Mouse (Mus musculus) T-helper 2 cell (primary cell): ENCODE measurements around the gene Snrpg.
"Not testable (repeated sequence)": the region's sequence is repeated elsewhere in the genome, so short reads cannot be mapped to it uniquely, and the experiment has no call there.

ENCODE experiments used
- in situ Hi-C: fragments of 300-600 bp; cut with MboI, MseI; formaldehyde crosslinking; loops from one replicate; pipeline ENCODE4 v1.15.1; 2025; ENCODE audit warnings: high pct_unique_total_duplicates

Snrpg gene

DNA sequence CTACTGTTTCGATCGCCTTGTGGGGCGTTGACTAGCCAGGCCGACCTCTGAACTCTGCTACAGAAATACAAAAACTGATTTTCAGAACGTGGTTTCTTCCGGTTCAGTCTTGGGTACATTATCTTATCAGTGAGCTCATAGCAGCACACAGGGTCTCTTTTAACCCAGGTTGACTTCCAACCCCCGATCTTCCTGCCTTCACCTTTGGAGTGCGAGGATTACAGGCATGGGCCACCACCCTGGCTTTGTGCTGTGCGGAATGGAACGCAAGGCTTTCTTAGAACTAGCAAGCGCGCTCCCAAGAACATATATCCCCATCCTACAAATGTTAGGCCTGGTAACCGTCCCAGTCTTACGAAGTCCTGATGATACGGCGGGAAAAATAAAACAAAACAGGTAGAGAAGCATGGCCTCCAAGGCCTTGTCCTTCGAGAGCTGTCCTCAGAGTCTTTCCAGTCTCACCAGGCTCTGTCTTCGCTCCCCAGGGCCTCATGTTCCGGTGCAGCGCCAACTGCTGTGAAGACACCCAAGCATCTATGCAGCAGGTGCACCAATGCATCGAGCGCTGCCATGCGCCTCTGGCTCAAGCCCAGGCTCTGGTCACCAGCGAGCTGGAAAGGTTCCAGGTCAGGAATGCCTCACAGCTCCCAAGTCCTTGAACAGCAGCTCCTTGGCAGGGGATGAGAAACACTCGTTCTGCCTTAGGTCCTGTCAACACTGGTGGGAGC, 4.8 kb upstream of the Snrpg start:
- in situ Hi-C loops: loop anchor here (5.0 kb wide), 1 partner anchor 36 kb away; the partner anchor contains the start of gene Tia1

DNA sequence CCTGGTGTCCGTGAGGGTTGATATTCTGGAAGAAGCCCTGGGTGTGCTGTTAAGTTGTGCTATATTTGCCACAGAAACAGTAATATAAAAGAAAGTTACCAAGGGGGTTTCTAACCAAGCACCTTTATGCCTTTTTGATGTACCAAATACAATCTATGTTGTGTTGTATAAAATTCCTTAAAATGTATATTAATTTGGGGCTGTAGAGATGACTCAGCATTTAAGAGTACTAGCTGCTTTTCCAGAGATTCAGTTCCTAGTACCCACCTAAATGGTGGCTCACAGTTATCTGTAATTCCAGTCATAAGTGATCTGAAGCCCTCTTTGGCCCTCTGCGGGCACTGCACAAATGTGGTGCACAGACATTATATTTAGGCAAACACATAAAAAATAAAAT, 4.3 kb upstream of the Snrpg start:
- in situ Hi-C loops: loop anchor here (5.0 kb wide), 1 partner anchor 35 kb away; the partner anchor contains the start of gene Tia1

DNA sequence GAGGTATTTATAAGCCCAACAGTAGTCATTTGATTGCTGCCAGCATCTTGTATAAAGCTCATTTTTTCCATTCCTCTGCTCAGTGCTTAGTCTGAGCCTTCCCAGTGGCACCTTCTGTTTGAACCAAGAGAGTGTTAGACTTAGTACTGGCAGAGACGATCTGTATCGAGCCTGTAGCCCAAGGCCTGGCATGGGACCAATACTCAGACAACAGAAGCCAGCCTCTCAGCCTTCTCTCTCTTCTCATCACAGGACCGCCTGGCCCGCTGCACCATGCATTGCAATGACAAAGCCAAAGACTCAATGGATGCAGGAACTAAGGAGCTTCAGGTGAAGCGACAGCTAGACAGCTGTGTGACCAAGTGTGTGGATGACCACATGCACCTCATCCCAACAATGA, 2.6 kb upstream of the Snrpg start:
- in situ Hi-C loops: loop anchor here (5.0 kb wide), 1 partner anchor 34 kb away; the partner anchor contains the start of gene Tia1

DNA sequence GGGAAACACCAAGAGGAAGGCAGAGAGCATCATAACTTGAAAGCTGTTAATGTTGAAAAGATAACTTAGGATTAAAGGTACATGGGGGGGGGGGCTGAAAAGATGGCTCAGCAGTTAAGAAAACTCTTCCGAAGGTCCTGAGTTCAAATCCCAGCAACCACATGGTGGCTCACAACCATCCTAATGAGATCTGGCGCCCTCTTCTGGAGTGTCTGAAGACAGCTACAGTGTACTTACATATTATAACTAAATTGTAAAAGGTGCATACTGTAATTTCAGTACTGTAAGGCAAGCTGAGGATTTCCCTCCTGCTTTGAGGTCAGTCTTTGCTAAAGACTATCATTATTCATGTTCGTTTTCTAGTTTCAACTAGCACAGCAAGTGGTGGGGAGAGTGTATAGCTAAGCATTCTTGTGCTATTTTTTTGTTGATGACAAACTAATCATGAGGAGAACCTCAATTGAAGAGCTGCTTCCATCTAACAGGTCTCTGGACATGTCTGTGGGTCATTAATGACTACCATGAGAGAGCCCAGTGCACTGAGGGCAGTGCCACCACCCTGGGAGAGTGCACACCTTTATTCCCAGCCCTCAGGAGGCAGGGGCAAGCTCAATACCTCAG, 901 bp upstream of the Snrpg start:
- in situ Hi-C loops: no loop called here

DNA sequence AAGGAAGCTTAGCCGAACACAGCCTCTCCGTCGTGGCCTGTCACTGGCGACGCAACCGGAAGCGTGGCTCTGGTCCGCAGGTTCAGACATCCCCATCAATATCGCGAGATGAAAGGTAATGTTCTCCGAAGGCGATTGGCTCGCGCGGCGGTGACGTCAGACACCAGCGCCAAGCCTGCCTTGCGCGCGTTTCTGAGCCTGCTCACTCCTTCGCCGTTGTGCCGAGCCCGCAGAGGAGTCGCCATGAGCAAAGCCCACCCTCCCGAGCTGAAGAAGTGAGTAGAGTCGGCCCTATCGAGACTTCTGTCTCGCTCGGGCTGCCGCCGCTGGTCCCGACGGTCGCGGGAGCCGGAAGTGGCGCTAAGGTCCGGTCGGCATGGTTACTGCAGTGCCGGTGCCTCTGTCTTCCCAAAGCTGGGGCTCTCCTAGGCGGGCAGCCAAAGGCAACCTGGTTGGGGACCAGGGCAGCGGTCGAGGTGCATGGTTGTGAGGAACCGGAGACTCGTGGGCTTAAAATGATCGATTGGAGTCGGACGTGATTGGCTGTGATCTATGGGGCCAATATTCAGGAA, 322 bp downstream of the Snrpg start:
- in situ Hi-C loops: no loop called here

DNA sequence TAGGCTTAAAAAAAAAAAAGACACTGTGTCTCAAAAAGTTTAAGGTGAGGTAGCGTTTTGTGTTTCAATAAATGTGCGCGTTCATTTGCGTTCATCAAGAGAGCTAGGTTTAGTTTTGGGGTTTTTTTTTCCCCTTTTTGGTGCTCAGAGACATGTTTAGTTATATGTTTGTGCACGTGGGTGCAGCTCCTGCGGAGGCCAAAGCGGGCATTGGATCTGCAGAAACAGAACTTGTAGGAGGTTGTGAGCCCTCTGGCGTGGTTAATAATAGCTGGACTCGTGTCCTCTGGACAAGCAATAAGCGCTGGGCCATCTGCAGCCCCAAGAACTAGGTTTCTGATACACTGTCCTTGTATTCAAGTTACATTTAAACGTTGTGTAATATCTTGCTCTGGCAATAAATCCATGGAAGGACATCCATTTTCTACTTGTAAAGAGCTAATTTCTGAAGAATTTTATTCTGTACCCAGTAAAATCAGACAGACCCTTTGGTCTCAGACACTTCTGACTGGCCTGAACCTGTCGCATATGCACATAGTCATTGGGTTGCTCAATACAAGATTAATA, 929 bp downstream of the Snrpg start:
- in situ Hi-C loops: no loop called here

DNA sequence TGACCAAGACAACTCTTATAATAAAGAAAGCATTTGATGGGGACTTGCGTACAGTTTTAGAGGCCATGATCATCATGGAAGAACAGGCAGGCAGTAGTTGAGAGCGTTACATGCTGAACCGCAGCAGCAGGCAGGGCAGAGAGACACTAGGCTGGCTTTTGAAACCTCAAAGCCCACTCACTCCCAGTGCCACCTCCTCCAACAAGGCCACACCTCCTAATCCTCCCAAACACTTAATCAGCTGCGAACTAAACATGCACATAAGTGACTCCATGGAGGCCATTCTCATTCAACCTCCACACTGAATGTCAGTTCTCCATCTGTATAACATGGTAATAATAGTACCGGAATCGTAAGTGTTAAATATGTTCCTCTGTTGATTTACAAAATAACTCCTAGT, 2.5 kb downstream of the Snrpg start:
- in situ Hi-C loops: no loop called here

DNA sequence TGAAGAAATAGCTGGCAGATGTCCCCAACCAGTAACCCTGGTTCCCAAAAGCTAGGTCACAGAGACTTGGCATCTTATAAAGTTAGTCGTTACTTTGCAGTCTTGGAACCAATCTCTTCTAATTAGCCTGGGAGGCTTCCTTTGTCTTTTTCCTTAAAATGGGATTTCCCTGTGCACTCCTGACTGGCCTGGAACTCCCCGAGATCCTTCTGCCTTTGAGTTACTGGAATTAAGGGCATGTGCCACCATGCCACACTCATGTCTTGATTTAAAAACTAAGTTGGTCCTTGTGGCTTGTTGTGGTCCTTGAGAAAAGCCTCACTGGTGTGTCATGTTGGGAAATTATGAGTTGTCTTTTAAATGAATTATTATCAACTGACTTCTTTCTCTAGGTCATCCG, 7.2 kb downstream of the Snrpg start:
- in situ Hi-C loops: no loop called here

DNA sequence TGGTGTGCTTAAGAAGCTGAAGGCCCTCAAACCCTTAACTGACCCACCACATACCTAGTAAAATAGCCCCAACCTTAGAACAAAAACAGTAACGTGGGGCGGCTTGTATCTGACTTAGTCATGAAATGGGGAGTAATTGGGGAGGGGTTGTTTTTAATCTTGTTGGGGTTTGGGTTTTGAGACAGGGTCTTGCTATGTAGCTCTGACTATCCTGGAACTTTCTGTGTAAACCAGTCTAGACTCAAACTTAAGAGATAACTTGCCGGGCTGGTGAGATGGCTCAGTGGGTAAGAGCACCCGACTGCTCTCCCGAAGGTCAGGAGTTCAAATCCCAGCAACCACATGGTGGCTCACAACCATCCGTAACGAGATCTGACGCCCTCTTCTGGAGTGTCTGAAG, 9.0 kb downstream of the Snrpg start:
- in situ Hi-C loops: not testable (repeated sequence)

DNA sequence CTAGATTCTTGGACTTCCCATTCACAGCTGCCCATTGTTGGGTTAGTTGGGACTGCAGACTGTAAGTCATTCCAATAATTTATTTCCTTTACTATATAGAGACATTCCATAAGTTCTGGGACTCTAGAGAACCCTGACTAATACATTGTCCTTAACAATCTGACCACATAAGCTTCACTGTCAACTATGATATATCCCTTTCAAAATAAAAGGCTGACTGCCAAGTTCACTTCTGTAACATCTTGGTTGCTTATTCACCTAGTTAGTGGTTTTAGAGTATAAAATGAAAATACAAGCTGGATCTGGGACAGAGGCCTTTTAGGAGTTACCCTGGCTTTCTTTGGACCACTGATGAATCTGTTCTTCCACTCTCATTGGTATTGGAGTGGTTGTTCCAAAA, 11.4 kb downstream of the Snrpg start:
- in situ Hi-C loops: no loop called here

DNA sequence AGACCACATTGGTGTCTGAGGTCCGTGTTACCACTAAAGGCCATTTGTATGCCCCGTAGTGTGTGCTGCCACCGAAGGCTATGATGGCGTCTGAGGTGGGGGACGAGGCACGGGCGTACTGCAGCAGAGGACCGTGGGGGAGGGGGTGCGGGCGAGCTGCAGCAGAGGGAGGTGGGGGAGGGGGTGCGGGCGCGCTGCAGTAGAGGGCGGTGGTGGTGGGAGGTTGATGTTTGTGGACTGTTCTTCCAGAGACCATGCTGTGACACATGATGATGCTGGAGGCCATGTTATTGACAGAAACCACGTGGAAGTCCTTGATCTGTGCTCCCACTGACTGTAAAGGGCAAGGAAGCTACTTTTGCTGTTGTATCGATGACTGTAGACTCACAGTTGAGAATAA, 12.3 kb downstream of the Snrpg start:
- in situ Hi-C loops: no loop called here

DNA sequence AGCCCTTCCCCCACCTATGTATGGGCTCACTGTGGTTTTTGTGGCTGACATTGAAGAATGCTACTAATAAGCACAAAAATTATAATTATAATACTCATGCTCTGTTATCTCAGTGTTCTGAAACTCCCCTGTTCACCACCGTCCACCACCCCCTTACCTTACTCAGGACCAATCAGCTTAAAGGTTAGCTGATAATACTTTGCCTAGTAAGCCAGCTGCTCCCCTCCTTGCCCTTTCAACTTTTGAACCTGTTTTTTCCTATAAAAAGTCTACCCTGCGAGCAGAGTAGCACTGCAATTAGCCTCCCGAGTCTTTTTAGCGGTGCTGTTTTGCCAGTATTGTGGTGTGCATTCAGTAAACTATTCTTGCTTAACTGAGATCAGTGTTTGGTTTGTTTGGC, 13.6 kb downstream of the Snrpg start:
- in situ Hi-C loops: no loop called here

DNA sequence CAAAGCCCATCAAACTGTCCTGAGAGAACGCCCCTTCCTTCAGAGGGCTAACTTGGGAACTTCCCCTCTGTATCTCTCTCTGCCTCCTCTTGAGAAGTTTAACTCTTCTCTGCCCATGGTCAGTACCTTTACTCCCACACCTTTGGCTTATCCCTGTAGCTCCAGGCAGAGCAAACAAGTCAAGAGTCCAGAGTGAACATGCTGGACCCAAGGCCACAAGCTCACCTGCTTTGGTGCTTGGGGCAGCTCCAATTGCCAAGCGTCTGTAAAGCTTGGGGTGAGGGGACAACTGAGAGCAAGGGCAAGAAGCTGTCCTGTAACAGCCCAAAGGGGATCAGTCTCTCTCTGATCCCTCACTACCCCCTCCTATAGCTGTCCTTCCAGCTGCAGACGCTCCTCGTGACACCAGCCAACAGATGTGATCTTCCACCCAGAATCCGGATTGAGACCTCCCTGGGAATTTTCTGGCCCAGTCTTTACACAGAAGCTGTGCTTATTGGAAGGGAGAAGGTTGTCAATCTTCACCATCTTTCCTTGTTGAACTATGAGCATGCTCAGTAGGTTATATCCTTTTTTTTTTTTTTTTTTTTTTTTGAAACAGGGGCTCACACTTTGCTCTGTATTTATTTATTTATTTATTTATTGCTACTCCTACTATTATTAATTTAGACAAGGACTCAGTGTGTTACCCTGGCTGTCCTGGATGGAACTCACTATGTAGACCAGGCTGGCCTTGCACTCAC, 14.4 kb downstream of the Snrpg start:
- in situ Hi-C loops: no loop called here

DNA sequence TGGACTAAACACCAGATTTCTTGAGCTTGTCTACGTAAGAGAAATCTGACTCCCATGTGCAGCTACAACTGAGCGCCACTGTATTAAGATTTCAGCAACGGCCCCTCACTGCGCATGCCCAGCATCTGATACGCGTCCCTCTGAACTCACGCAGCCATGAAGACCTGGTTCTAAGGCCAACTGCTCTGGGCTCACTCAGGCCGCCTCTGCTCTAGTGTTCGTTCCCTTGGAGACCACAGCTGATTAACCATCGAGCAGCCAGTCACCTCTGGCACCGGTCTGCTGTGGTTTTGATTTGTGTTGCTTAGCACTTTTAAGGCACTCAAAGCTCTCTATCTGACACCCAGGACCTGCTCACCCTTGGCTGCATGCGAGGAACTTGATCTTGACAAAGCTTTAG, 16.2 kb downstream of the Snrpg start:
- in situ Hi-C loops: no loop called here

DNA sequence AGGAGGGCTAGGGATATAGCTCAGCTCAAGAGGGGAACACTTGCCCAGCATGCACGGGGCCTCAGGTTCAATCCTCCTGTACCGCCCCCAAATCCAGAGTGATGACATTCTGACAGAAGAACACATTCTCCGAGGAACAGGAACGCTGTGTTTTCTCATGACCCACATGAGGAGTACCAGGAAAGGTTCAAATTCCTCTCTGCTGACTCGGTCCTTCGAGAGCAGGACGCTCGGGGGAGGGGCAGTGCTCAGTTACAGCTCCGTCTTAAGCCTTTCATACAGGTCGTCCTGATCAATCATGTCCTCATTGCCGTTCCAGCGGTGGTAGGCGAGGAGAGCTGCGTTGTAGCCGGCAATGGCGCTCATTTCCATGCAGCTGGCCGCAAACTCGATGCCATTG, 17.4 kb downstream of the Snrpg start:
- in situ Hi-C loops: no loop called here

DNA sequence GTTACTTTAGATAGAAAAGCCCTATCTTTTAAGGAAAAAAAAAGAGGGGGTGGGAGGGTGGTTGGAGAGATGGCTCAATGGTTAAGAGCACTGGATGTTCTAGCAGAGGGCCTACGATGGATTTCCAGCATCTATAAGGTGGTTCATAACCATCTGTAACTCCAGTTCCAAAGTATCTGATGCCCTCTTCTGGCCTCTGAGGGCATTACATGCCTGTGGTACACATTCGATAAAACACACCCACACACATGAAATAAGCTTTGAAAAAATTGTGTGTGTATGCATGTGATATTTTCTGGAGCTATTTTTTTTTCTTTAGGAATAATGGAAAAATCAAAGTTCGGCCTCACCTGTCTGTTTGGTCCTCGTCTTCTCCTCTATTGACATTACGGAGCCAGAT, 20.2 kb downstream of the Snrpg start:
- in situ Hi-C loops: no loop called here

DNA sequence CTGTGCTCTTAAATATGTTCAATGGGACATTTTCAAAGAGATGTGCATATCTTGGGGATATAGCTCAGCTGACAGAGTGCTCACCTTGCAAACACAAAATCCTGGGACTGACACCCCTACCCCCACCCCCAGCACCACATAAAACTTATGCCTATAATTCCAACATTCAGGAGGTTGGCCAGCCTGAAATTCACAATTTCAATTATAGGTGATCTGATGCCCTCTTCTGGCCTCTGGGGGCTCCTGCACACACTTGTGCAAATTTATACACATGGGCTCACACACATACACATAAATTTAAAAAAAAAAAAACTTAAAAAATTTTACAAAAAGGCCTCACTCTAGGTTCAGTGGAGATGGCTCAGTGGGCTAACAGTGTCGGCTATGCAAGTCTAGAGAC, 22.1 kb downstream of the Snrpg start:
- in situ Hi-C loops: no loop called here

DNA sequence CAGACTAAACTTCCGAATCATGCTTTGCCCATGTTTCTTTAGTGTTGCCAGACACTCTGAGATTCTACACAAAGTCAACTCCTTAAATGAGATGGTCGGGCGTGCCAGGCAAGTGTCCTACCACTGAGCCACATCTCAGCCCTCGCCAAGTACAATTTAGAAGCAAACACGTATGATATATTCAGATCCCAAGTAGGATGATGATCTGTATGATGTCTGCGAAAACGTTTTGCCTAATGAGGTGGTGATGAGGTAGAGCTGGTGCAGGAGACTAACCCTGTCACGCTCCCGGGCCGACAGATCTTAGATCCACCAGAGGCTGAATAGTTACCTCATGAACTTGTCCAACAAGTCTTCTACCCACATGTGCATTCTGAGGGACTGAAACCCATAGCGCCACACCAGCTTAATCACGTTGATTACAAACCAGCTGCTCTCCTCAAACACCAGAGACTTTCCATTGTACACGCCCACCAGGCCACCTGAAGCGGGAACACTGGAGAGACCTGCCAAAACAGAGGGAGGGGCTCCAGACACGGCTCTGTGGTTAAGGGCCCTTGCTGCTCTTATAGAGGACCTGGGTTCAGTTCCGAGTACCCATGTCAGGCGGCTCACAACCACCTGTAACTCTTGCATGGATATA, 23.1 kb downstream of the Snrpg start:
- in situ Hi-C loops: no loop called here

DNA sequence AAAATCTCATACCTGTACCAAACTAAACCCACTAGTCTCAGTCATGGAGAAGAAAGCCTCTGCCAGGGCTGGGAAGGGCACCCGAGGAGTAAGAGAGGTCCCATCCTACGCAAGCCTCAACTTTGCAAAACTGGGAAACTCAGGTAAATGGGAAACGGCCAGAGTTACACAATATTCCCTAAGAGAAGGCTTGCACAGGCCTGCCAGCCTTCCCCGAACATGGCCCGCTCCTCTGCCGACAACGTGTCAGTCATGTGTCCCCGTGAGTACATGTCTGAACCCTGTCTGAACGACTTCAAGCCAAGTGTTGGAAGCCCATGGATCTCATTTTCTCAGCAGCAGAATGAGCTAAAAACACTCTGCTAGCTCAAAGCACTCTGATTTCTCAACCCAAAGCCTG, 23.9 kb downstream of the Snrpg start:
- in situ Hi-C loops: no loop called here

DNA sequence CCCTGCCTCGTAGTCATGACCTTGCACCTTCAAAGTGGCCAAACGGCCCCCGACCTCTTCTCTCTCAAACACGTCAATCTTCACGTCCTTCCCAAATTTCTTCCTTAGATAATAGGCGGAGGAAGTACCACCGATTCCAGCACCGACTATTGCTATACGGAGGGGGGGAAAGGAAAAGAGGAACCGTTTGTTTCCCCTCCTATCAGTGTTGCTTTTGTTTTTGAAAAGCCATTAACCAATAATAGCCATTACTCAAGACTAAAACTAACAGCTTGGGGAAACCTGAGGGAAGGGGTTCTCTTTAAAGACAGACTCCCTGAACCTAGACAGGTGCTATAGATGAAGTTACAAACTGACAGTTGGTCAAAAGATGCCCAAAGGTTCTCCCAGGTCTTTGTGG, 24.9 kb downstream of the Snrpg start:
- in situ Hi-C loops: no loop called here

DNA sequence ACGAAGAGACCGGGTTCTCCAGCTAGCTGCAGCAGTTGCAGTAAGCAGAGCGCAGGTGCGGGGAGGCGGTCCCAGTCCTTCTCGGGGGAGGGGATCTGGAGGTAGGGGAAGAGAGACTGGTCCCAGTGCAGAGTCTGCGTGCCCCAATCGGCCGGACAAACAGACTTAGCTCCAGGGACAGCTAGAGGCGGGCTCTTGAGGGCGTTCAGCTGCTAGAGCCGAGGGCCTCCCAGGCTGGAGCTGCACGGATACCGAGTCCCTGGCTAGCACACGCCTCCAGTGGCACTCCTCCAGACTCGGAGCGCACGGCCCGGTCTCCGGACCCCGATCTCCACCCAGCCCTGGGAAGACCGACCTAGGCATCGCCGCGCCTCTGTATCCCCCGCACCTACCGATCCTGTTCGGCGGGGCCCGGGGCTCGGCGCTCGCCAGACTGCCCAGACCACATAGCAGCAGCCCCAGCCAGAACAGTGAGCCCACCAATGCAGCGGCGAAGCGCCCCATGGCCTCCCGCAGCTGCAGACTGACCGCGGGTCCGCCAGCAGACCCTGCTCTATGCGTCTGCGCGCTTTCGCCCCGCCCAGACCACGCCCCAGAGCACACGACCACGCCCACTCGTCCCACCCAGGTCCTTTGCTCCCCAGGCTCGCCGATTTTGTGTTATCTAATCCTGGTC, 25.6 kb downstream of the Snrpg start, which contains the start of gene Pcyox1:
Pcyox1 (minus strand) TSS at position 574 of the 676 bp plus-strand sequence.
- in situ Hi-C loops: no loop called here
